Mouse (Mus musculus) bone marrow macrophage, adult 2 months (primary cell): Measurements from ENCODE around the gene Anks1b. TPM values are rescaled to one million over a fixed set of nuclear protein-coding genes. Genes with fewer than 3 reads are reported as not detected.
"Not testable (repeated sequence)": the region's sequence is repeated elsewhere in the genome, so short reads cannot be mapped to it uniquely, and the experiment has no call there.

Source experiments
- H3K27ac ChIP-seq: 2 replicates; pipeline ENCODE4 v1.5.1; 2012; ENCODE audit warnings: low read depth, low read length; ENCODE audit not compliant: insufficient read depth
- H3K4me1 ChIP-seq: 2 replicates; pipeline ENCODE4 v1.6.1; 2012; ENCODE audit warnings: low read length; ENCODE audit not compliant: control insufficient read depth, insufficient read depth
- H3K4me3 ChIP-seq: 2 replicates; pipeline ENCODE4 v1.5.1; 2012; ENCODE audit warnings: mild to moderate bottlenecking, low read length, moderate library complexity; ENCODE audit not compliant: insufficient read depth
- CTCF ChIP-seq: IDR thresholded peaks from 2 replicates; pipeline ENCODE4 v1.5.1; 2012; ENCODE audit warnings: low read depth, mild to moderate bottlenecking, low read length, moderate library complexity
- POLR2A ChIP-seq: IDR thresholded peaks from 2 replicates; pipeline ENCODE4 v1.6.1; 2012; ENCODE audit warnings: mild to moderate bottlenecking, low read depth, low read length, borderline replicate concordance
- polyA plus RNA-seq: library from polyadenylated mRNA; stranded (reverse); fragments of >200 nt; gene quantifications from 2 replicates; pipeline ENCODE4 v1.2.4, GENCODE M21; 2012; ENCODE audit not compliant: missing spikeins, insufficient read depth, insufficient read length

The Anks1b gene
- polyA plus RNA-seq, 1 experiment: not detected

DNA sequence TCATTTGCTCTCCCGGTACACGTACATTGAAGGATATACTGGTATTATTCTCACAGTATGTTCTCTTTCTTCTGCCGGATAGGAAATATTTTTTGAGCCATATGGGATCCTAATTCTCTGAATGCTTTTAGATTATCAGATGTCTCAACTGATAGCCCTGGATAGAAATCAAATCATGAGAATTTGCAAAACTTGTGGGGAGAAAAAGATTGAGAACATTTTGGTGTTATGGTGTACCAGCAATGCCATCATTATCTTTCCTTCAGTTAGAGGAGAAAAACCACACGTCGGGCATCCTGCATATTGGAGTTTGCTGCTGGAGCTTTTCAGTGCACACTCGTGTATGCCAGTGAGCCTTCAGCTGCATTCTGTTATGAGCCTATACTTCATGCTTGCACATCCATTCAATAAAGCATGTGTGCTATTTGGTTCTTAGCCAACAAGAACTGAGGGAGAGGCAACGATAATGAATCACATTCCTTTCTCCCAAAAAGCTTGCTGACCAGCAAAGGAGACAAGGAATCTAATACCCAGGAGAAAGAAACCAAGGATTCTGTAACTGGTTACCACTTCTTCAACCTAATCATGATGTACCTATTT is 756.9 kb downstream of the Anks1b start:
- Histone ChIP-seq H3K4me3 (no peak overlapping the region), H3K27ac (no peak overlapping the region), H3K4me1 (no peaks in the 10 kb centered on the region)
- no peak for TF ChIP-seq CTCF
- no peak for TF ChIP-seq POLR2A

DNA sequence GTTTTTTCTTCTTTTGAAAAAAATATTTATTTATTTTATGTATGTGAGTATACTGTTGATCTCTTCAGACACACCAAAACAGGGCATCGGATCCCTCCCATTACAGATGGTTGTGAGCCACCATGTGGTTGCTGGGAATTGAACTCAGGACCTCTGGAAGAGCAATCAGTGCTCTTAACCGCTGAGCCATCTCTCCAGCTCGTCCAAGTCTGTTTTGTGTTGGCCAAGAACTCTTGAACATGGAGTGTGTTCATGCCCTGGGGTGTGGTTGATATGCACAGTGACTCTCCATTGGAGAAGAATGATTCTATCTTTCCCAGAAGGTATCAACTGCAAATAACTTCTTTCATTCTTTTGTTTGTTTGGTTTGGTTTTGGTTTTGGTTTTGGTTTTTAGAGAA is 757.5 kb downstream of the Anks1b start:
- not testable (repeated sequence) for H3K27ac ChIP-seq, H3K4me3 ChIP-seq, H3K4me1 ChIP-seq

DNA sequence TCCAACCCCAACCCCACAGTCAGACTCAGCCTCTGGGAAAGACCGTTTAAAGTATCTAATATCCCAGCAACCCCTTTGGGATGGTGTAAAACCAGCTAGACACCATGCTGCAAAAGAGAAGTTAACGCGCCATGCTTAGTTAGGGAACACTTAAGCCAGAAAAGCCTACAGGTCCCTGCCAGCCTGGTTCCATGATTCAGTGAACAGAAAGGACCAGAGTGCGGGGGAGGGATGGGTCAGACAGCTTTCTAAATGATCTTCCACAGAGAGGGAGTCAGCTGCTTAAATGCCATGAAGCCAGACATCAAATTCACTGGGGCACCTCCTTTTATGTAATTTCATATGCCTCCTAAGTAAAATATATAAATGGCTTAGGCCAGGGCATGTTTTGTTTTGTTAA is 764.0 kb downstream of the Anks1b start:
- no peak overlapping the region for H3K27ac ChIP-seq
- no peak for TF ChIP-seq POLR2A
- no peak for TF ChIP-seq CTCF
- H3K4me3 ChIP-seq: no peak overlapping the region
- H3K4me1 ChIP-seq: no peaks in the 10 kb centered on the region

DNA sequence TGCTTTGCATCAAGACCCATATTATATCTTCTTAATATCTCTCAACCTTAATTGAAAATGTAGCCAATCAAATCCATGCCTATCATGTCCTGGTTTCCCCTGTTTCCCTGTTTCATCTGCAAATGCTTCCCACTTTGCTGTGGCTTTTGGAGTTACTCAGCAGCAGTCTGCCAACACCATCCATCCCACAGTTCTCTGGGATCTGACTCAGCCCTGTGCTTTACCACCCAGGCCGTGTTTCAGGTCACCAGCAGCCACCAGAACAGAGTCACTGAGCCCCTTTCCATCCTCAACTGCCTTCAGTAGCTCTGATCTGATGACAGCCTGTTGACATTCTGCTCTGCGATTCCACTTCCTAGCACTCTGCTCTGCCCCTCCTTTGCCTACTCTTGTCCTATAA is 776.4 kb downstream of the Anks1b start:
- TF ChIP-seq POLR2A (no peak), CTCF (no peak)
- H3K4me3 ChIP-seq: no peak overlapping the region
- H3K27ac ChIP-seq: no peak overlapping the region
- no peaks in the 10 kb centered on the region for H3K4me1 ChIP-seq

DNA sequence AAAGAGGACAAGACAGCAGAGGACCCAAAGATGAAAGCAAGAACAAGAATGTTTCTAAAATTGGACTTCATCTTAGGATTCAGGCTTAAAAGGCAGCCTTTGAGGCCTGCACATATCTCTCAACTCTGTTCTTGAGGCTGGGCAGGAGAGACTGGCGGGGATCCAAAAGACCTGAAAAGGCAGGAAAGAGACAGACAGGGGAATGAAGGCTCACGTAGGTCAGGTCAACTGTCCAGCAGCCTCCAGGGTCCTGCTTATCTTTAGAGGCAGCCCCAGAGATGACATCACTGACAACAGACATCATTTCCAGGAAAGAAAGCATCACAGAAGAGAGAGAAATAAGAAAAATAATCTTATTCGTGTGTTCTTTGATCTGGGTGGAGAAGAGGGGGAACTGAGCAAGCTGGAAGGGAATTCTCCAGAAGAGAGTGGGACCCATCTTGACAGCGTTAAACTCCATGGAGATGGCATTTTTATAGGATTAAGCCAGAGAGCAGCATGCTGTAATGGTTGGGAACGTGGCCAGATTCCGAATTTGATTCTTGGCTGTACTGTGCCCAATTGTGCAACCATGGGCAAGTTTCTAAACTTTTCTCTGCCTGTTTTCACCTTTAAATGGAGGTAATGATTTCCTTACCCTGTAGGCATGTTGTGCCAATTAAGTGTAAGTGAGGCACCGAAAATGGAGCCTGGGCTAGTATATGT is 784.3 kb downstream of the Anks1b start:
- no peak for TF ChIP-seq POLR2A
- TF ChIP-seq CTCF: no peak
- Histone ChIP-seq H3K4me1 (no peaks in the 10 kb centered on the region), H3K27ac (no peak overlapping the region), H3K4me3 (no peak overlapping the region)

DNA sequence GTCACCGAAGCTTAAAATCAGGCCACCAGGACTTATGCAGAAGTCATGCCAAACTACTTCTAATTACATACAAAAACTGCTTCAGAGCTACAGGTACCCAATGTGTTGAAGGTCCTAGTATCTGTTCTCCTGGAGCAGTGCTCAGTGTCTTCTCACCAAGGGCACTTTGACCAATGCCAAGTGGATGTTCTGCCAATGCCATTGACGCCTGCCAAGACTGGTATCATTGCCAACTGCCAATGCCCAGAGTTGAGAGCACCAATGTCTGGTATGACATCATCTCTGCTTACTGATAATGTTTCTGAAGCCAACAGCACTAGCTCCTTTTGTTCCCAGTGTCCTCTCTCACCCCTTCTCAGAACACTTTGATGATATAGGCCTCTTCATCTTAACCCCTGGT is 793.4 kb downstream of the Anks1b start:
- no peaks in the 10 kb centered on the region for H3K4me1 ChIP-seq
- H3K4me3 ChIP-seq: no peak overlapping the region
- H3K27ac ChIP-seq: no peak overlapping the region
- TF ChIP-seq CTCF (no peak), POLR2A (no peak)

DNA sequence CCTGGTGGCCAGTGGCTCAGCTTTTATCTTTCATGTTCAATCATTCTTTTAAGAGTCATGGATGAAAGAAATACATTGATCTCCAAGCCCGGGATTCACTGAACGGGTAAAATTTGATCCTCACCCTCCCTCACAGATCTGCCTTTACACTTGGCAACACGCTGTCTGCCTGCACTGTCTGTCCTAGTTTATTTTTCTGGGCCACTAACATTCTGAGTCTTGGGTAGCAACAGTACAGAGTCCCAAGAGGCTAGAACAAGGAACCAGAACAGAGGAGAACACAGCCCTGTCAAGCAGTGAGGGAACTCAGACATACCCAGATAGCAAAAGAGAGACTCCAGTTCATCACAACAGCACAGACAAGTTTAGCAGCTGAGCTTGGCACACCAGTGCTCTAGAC is 797.0 kb downstream of the Anks1b start:
- Histone ChIP-seq H3K4me3 (no peak overlapping the region), H3K27ac (no peak overlapping the region), H3K4me1 (no peaks in the 10 kb centered on the region)
- TF ChIP-seq POLR2A (no peak), CTCF (no peak)

DNA sequence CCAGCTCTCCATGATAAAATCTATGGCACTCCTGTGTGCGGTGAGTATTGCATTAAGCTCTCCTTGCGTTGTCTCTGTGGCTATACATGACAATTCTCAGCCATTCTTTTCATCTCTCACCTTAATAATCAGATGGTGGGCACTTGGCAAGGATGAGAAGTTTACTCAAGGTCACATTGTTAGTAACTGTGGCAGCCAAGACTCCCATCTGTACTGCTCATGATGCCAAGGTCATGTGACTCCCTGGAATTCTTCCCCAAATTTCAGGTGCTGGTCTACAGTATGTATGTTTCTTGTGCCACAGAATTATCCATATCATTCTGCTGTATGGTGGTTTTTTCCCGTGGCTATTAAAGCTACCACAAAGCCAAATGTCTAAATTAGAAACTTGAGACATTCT is 798.8 kb downstream of the Anks1b start:
- no peak for TF ChIP-seq CTCF
- TF ChIP-seq POLR2A: no peak

DNA sequence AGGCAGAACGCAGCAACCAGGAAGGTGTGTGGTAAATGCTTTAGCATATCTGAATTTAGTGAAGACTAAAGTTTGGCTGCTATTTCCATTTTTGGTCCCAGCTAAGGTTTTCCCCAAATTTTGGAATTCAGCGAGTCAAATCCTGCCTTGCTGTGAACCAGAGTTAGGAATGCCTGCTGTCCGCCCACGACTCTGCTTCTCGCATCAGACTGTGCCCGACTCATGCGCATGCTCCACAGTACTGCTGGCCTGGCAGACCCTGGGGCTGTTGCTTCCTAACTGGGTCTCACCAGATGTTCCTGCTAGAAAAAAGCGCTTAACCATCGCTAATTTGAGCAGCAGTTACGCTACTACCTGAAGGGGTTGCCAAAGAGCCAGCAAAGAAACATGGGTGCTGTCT is 801.1 kb downstream of the Anks1b start:
- Histone ChIP-seq H3K27ac (no peak overlapping the region), H3K4me3 (no peak overlapping the region), H3K4me1 (no peaks in the 10 kb centered on the region)
- TF ChIP-seq POLR2A (no peak), CTCF (no peak)

More for the DNA sequence above, 798.8 kb downstream of the Anks1b start:
- no peaks in the 10 kb centered on the region for H3K4me1 ChIP-seq
- H3K27ac ChIP-seq: no peak overlapping the region
- no peak overlapping the region for H3K4me3 ChIP-seq

DNA sequence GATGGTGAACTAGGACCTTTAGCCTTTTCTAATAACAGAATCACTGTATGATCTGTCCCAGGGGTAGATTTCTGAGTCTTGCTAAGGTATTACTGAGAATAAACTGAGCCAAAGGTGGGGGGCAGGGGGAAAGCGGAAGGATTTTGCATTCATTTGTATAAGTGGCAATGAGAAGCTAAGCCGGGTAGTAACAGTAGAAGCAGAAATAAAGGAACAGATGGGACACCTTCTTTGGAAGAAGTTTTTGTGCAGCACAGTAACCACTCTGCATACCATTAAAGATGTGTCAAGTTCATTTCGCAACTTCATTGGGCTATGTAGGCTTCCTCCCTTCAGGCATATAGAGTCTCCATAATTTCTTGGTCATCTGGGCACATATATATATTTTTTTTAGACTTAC is 804.1 kb downstream of the Anks1b start:
- Histone ChIP-seq H3K4me3 (no peak overlapping the region), H3K27ac (no peak overlapping the region), H3K4me1 (no peaks in the 10 kb centered on the region)
- TF ChIP-seq CTCF: no peak
- no peak for TF ChIP-seq POLR2A
